Mouse (Mus musculus) liver, embryonic 11.5 days (tissue): ENCODE results near the gene Mrps16. TPM values are rescaled to one million over a fixed set of nuclear protein-coding genes. Genes with fewer than 3 reads are reported as not detected.

Experiments
- ATAC-seq: fragments of 200-750 bp; cut with Nextera tagmentation; replicated peaks from 2 replicates; pipeline ENCODE4 v1.8.0; 2017; ENCODE audit warnings: moderate number of reproducible peaks, mild to moderate bottlenecking, moderate TSS enrichment, moderate library complexity; ENCODE audit not compliant: low FRiP score
- DNase-seq: peaks from one replicate; pipeline ENCODE4 v3.0.0-alpha.2; 2017; ENCODE audit warnings: low spot score
- H3K27ac ChIP-seq: fragments of 300-500 bp; sonication (generic); 2 replicates; pipeline ENCODE4 v1.5.1; 2014; ENCODE audit warnings: mild to moderate bottlenecking, low read depth, low read length, control low read depth
- H3K27me3 ChIP-seq: fragments of 300-500 bp; sonication (generic); replicated peaks from 2 replicates; pipeline ENCODE4 v1.6.1; 2014; ENCODE audit warnings: low read length, mixed read lengths; ENCODE audit not compliant: control insufficient read depth, insufficient read depth
- H3K36me3 ChIP-seq: fragments of 300-500 bp; sonication (generic); 2 replicates; pipeline ENCODE4 v1.6.1; 2014; ENCODE audit warnings: mild to moderate bottlenecking, low read length, moderate library complexity, mixed read lengths; ENCODE audit not compliant: control insufficient read depth, insufficient read depth
- H3K4me1 ChIP-seq: fragments of 300-500 bp; sonication (generic); replicated peaks from 2 replicates; pipeline ENCODE4 v1.6.1; 2014; ENCODE audit warnings: low read length, mixed read lengths; ENCODE audit not compliant: control insufficient read depth, insufficient read depth
- H3K4me2 ChIP-seq: fragments of 300-500 bp; sonication (generic); 2 replicates; pipeline ENCODE4 v1.6.1; 2014; ENCODE audit warnings: mild to moderate bottlenecking, control low read depth, moderate library complexity
- H3K4me3 ChIP-seq: fragments of 300-500 bp; sonication (generic); 2 replicates; pipeline ENCODE4 v1.5.1; 2014; ENCODE audit warnings: low read depth, low read length, control low read depth
- H3K9ac ChIP-seq: fragments of 300-500 bp; sonication (generic); 2 replicates; pipeline ENCODE4 v1.6.1; 2014; ENCODE audit warnings: low read depth, low read length, control low read depth
- H3K9me3 ChIP-seq: fragments of 300-500 bp; sonication (generic); 2 replicates; pipeline ENCODE4 v1.6.1; 2016; ENCODE audit warnings: low read length, inconsistent platforms, mixed read lengths; ENCODE audit not compliant: control insufficient read depth
- WGBS: fragments of 180-500 bp; shearing (Covaris S2); extraction: QIAGEN DNeasy Blood & Tissue Kit; methylation state at CpG from one replicate; pipeline ENCODE4 v1.1.7; 2014; 5-methylcytosine and 5-hydroxymethylcytosine counted together
- polyA plus RNA-seq: library from polyadenylated mRNA; unstranded; fragments of >200 nt; fragmentation: Nextera tagmentation; extraction: Ambion mirVana; gene quantifications from 2 replicates; pipeline ENCODE4 v1.2.1, GENCODE M21; 2014

The Mrps16 gene
- polyA plus RNA-seq, 1 experiment from 2014 or later: 116 TPM

GRCm38 (mm10) chr14:20400071-20400470, 6.6 kb upstream of the Mrps16 start:
- ATAC-seq (no peak; the same call in 1 of the 2 replicates), DNase-seq (no peak)
- H3K4me2 ChIP-seq: no peak overlapping the region

DNA sequence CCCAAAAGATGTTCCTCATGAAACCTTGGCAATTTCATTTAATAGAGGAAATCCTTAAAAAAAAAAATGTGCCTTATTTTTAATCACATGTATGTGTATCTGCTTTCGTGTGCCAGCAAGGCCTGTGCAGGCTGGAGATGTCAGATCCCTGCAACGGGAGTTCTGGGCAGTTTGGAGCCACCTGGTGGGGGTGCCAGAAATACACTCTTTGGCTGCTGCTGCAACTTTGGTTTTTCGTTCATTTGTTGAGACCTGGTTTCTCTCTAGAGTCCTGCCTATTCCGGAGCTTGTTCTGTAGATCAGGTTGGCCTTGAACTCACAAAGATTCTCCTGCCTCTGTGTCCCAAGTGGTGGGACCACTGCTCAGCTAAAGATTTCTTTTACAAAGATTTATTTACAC, 5.4 kb upstream of the Mrps16 start:
- H3K4me3 ChIP-seq: no peak overlapping the region
- H3K27ac ChIP-seq: no peak overlapping the region
- no peaks in the 10 kb centered on the region for H3K36me3 ChIP-seq
- peaks cover 3% of the 10 kb centered on the region; the same call in 1 of the 2 replicates for H3K4me1 ChIP-seq
- H3K9ac ChIP-seq: no peak overlapping the region
- no peak for ATAC-seq
- DNase-seq: no peak
- H3K9me3 ChIP-seq: no peaks in the 10 kb centered on the region
- no peak overlapping the region for H3K4me2 ChIP-seq
- WGBS: 49% methylated on average over 4 of the region's 4 CpGs
- no peaks in the 10 kb centered on the region for H3K27me3 ChIP-seq

More at GRCm38 (mm10) chr14:20400071-20400470, 6.6 kb upstream of the Mrps16 start:
- Histone ChIP-seq H3K4me1 (no peaks in the 10 kb centered on the region), H3K36me3 (no peaks in the 10 kb centered on the region), H3K27ac (no peak overlapping the region), H3K9ac (no peak overlapping the region), H3K9me3 (no peaks in the 10 kb centered on the region), H3K4me3 (no peak overlapping the region), H3K27me3 (no peaks in the 10 kb centered on the region)
- 50% methylated on average over 1 of the region's 1 CpGs for WGBS

- WGBS: 85% methylated on average over 9 of the region's 9 CpGs
- no peak for ATAC-seq
Measured at GRCm38 (mm10) chr14:20397220-20397619, 3.8 kb upstream of the Mrps16 start.

DNA sequence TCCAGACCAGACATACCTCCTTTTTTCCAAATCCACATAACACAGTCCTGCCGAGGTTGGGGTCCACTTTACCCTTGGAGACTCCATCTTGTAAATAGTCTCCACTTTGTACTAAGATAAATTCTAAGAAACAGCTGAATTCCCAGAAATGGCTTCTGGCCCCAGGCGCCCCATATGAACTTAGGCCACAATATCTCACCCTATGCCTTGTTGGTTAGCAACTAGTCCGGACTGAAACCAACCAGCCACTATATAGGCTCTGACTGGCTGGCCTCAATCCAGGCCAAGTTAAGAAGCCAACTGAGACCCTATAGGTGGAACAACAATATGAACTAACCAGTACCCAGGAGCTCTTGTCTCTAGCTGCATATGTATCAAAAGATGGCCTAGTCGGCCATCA, 1.1 kb downstream of the Mrps16 start:
- 0 out of 2 replicates have a peak overlapping the region, but pooled peaks have one; percentile 28 for H3K27ac ChIP-seq
- no peak for ATAC-seq
- peak overlapping the region; percentile 77 for H3K4me2 ChIP-seq
- H3K4me3 ChIP-seq: peak overlapping the region; percentile 77
- H3K27me3 ChIP-seq: no peaks in the 10 kb centered on the region
- 61% methylated on average over 3 of the region's 4 CpGs for WGBS
- no peak for DNase-seq
- peaks cover 8% of the 10 kb centered on the region; the same call in 1 of the 2 replicates for H3K36me3 ChIP-seq
- 0 out of 2 replicates have a peak overlapping the region, but pooled peaks have one; percentile 39 for H3K9ac ChIP-seq
- H3K4me1 ChIP-seq: peaks cover 10% of the 10 kb centered on the region
- H3K9me3 ChIP-seq: no peaks in the 10 kb centered on the region

More at GRCm38 (mm10) chr14:20397220-20397619, 3.8 kb upstream of the Mrps16 start:
- H3K9me3 ChIP-seq: no peaks in the 10 kb centered on the region
- H3K4me3 ChIP-seq: no peak overlapping the region
- H3K27me3 ChIP-seq: no peaks in the 10 kb centered on the region
- H3K27ac ChIP-seq: no peak overlapping the region
- H3K4me1 ChIP-seq: peaks cover 4% of the 10 kb centered on the region; the same call in 1 of the 2 replicates
- H3K9ac ChIP-seq: no peak overlapping the region
- no peak for DNase-seq
- H3K4me2 ChIP-seq: no peak overlapping the region
- H3K36me3 ChIP-seq: no peaks in the 10 kb centered on the region

DNA sequence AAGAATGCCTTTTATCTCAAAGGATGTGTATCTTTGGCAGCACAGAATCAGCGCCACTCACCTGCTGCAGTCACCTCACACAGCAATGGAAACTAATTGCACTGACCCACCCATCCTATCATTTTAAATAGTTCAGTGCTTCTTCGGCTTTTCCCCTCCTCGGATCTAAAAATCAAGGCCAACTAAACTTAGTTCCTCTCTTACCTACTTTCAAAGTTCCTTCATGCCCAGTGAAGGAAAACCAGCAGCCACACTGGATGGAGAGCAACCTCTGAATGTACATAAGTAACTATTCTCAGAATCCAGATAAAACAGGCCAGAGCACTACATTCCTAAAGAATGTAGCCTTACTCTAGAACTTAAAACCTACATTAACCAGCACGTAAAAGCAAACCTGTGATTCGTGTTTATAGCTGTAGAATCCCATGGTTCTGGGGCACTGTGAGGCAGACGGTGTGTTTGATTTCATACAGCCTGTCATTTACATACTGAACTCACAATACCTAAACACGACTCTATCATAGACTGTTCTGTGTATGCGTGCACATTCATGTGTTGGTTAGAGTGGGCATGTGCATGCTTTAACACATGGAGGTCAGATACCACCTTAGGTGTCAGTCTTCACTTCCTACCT, 3.9 kb downstream of the Mrps16 start:
- Histone ChIP-seq H3K4me1 (peaks cover 25% of the 10 kb centered on the region), H3K27ac (no peak overlapping the region)
- 85% methylated on average over 8 of the region's 8 CpGs for WGBS

DNA sequence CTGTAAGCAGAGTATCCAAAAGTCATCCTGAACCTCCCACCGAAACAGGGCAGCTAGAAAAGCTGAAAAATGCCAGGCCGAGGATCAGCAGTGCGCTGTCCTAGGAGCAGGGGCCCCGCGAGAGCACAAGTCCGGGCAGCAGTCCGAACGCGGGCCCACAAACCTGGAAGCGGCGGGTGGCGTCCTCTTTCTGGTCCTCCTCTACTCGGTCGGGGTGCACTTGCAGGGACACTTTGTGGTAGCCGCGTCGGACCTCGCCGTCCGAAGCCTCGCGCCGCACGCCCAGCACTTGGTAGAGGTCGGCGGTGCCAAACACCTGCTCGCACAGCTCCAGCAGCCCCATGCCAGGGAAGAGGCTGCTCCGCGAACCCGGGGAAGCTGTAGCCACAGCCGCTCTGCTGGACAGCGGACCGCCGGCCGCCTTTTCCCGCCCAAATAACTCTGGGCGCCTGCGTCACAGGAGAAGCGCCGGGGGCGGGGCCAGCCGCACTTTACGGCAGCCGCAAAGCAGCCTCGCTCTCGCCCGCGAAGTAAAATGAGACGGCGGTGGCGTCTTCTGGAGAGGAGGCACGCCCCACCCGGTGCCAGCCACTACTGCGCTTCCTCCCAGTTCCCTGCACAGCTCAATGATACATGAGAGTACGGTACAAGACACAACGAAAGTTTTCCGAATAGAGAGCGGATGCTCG, 4.8 kb downstream of the Mrps16 start, which contains the start of gene Dnajc9:
Gene Dnajc9, minus strand, starts transcription at position 470 of the 689 bp plus-strand sequence.
- ATAC-seq (peak; percentile 72), DNase-seq (peak; percentile 92)
- H3K4me1 ChIP-seq: peaks cover 22% of the 10 kb centered on the region
- peak within 1 kb of the TSS; percentile 65 for H3K27ac ChIP-seq
- WGBS: under 1% methylated on average over 59 of the region's 59 CpGs
- no peaks in the 10 kb centered on the region for H3K27me3 ChIP-seq
- peak within 1 kb of the TSS; percentile 87 for H3K9ac ChIP-seq
- H3K4me3 ChIP-seq: peak within 1 kb of the TSS; percentile 62
- H3K9me3 ChIP-seq: no peaks in the 10 kb centered on the region
- peaks cover 15% of the 10 kb centered on the region; the same call in 1 of the 2 replicates for H3K36me3 ChIP-seq
- peak within 1 kb of the TSS; percentile 80 for H3K4me2 ChIP-seq

More for the DNA sequence above, 3.9 kb downstream of the Mrps16 start:
- Histone ChIP-seq H3K9ac (peak overlapping the region; percentile 87; the same call in 1 of the 2 replicates), H3K9me3 (no peaks in the 10 kb centered on the region), H3K4me3 (peak overlapping the region; percentile 62), H3K4me2 (peak overlapping the region; percentile 80), H3K27me3 (no peaks in the 10 kb centered on the region), H3K36me3 (peaks cover 14% of the 10 kb centered on the region; the same call in 1 of the 2 replicates)
- no peak for ATAC-seq
- DNase-seq: no peak

DNA sequence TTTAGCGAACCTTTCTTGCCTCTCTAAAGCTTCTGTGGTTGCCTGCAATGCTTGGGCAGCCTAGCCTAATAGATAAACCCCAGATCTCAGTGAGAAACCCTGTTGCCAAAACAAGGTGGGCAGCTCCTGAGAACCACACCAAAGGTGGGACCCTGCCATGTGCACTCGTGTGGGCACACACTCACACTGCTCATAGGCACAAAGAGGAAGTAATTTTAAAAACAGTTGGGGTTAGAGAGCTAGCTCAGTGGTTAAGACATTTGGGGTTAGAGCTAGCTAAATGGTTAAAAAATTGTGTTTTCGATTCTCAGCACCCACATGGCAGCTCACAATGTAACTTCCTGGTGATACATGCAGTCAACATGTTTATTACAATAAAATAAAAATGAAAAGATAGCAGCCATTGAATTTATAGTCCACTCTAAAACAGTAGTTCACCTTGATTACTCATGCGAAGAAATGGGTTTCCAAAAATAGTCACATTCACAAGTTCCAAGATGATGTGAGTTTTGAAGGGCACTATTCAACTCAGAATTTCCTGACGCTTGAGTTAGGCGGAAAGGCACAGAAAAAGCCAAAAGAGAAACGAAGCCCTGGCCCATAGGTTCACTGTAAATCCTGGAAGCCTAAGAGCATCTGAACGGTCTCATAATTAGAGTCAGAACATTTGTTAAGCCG, 13.5 kb downstream of the Mrps16 start:
- no peak for DNase-seq
- peaks cover 10% of the 10 kb centered on the region for H3K36me3 ChIP-seq
- H3K27ac ChIP-seq: no peak overlapping the region
- WGBS: 80% methylated on average over 9 of the region's 9 CpGs
- no peaks in the 10 kb centered on the region for H3K27me3 ChIP-seq
- H3K4me2 ChIP-seq: no peak overlapping the region
- H3K9ac ChIP-seq: no peak overlapping the region
- no peak overlapping the region for H3K4me3 ChIP-seq
- no peak for ATAC-seq
- no peaks in the 10 kb centered on the region for H3K9me3 ChIP-seq
- no peaks in the 10 kb centered on the region for H3K4me1 ChIP-seq

DNA sequence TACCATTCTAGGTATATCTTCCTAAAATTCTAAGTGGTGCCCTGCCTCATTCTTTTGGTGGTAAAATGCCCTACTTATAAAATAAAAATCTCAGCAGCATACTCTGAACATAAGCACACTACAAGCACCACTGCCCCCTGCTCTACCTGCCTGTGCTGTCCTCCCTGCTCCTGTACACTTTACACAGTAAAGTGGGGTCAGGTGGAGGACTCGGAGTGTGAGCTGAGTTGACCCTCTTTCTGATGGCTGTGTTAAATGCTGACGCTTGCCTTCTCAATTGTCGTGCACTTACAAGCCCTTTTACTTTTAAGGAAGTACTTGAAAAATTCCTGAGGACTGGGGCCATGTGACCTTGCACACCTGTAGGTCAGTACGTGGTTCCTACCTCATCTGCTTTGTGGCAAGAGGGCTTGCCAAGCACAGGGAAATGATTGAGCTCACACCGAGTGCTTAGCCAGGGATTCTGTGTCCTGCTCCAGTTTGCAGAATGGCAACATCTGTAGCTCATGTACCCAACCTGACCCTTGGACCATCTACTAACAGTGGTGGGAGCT, 14.3 kb downstream of the Mrps16 start:
- H3K4me3 ChIP-seq: no peak overlapping the region
- H3K9ac ChIP-seq: no peak overlapping the region
- peaks cover 10% of the 10 kb centered on the region for H3K36me3 ChIP-seq
- H3K4me1 ChIP-seq: no peaks in the 10 kb centered on the region
- no peaks in the 10 kb centered on the region for H3K9me3 ChIP-seq
- H3K27me3 ChIP-seq: no peaks in the 10 kb centered on the region
- H3K27ac ChIP-seq: no peak overlapping the region
- 75% methylated on average over 5 of the region's 5 CpGs for WGBS
- no peak overlapping the region for H3K4me2 ChIP-seq
- ATAC-seq (no peak), DNase-seq (no peak)
